Mouse (Mus musculus) E14TG2a.4 (cell line): ENCODE results near the gene Gm29735.

Source experiments
- CTCF ChIP-seq: conservative IDR thresholded peaks from 2 replicates; pipeline ENCODE4 v1.5.1; 2014; ENCODE audit warnings: low read length
- NANOG ChIP-seq: IDR thresholded peaks from 2 replicates; pipeline ENCODE4 v1.6.1; 2014; ENCODE audit warnings: borderline replicate concordance, low read length, mixed read lengths
- POU5F1 ChIP-seq: IDR thresholded peaks from 2 replicates; pipeline ENCODE4 v1.6.1; 2014; ENCODE audit warnings: low read length, borderline replicate concordance

- TF ChIP-seq CTCF, result no peak
- TF ChIP-seq POU5F1, result no peak
- TF ChIP-seq NANOG, result no peak
Observed at GRCm38 (mm10) chr7:142155308-142155707, 1.6 kb downstream of the Gm29735 start.
